Mouse (Mus musculus): ENCODE measurements around the gene Nexn. TPM values are rescaled to one million over a fixed set of nuclear protein-coding genes. Genes with fewer than 3 reads are reported as not detected.

Nexn gene
- polyA plus RNA-seq, 1 experiment from 2014 or later = 37.5 TPM

DNA sequence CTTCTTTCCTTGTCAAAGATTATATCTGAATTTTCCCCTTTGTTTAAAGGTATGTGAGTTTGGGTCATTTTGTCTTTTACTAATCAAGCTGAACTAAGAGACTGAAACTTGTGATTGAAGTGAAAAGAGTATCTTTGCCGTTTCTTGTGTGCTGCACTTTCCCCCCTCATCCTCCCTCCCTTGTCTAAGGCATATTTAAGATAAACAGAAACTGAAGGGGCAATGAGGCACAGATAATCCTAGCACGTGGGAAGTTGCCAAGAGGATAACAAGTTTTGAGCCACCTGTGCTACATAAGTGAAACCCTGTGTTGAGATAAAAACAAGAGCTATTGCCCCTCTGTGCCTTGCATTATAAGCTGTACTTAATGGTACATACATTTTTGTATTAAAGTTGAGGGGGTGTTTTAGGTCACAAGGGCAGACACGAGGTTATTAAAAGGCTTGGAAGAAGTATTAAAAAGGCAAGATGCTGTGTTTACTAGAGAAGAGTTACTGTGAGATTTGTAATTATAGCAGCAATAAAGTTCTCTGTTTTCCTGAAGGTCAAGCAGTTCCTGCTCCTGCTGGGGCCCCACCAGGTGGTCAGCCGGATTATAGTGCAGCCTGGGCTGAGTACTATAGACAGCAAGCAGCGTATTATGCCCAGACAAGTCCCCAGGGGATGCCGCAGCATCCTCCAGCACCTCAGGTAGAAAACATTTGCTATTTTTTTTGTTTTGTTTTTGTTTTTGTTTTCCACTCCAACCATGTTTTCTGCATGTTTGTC, 34.6 kb downstream of the Nexn start:
- ATAC-seq (ENCODE audit: insufficient read depth, low FRiP score, low read depth) = no peak; the same call in 1 of the 2 replicates
- H3K9ac ChIP-seq = no peak overlapping the region
- 54% methylated on average over 6 of the region's 6 CpGs for WGBS
- H3K4me3 ChIP-seq (replicated peaks) = no peak overlapping the region
- H3K4me2 ChIP-seq = no peak overlapping the region
- no peak overlapping the region for H3K27ac ChIP-seq
- H3K27me3 ChIP-seq (replicated peaks) = no peaks in the 10 kb centered on the region
- no peaks in the 10 kb centered on the region for H3K9me3 ChIP-seq
- H3K36me3 ChIP-seq = peaks cover 22% of the 10 kb centered on the region
- H3K4me1 ChIP-seq = no peaks in the 10 kb centered on the region

DNA sequence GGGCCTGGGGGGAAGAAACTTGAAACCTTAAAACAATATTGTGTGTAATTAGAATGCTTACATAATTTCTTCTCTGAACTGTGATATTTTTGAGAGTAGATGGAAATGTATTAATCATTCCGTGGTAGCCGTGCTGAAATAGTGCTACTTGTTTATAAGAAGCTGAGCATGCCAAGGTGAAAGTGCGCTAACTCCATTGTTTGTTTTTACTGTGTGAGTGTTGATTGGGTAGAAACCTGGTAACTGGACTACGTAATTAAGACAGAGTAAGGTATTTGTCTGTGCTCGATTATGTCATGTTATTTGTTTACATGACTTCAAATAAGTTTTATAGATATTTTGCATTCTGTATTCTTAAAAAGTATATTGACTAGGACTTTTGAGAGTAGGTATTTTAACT, 36.9 kb downstream of the Nexn start:
- no peak overlapping the region for H3K4me3 ChIP-seq (replicated peaks)
- WGBS = 78% methylated on average over 5 of the region's 5 CpGs
- H3K9me3 ChIP-seq = no peaks in the 10 kb centered on the region
- no peak overlapping the region for H3K27ac ChIP-seq
- H3K27me3 ChIP-seq (replicated peaks) = no peaks in the 10 kb centered on the region
- no peak overlapping the region for H3K9ac ChIP-seq
- no peak overlapping the region for H3K4me2 ChIP-seq
- ATAC-seq (ENCODE audit: insufficient read depth, low FRiP score, low read depth) = no peak
- peaks cover 38% of the 10 kb centered on the region for H3K36me3 ChIP-seq
- H3K4me1 ChIP-seq = no peaks in the 10 kb centered on the region

DNA sequence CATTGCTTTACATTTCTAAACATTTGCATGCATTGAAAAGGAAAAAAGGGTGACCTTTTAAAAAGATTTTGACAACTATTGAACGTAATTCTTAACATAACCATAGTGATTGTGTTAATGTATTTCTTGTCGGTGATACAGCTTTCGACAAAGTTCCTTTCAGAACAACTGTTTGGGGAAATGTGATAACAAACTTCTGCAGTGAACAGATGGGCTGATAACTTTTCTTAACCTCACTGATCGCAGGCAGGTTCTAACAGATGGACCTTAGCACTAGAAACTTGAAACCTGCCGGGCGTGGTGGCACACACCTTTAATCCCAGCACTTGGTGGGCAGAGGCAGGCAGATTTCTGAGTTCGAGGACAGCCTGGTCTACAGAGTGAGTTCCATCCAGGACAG, 37.3 kb downstream of the Nexn start:
- Histone ChIP-seq H3K27me3 (replicated peaks) (no peaks in the 10 kb centered on the region), H3K9ac (no peak overlapping the region), H3K9me3 (no peaks in the 10 kb centered on the region), H3K4me1 (no peaks in the 10 kb centered on the region), H3K27ac (no peak overlapping the region), H3K4me2 (no peak overlapping the region), H3K4me3 (replicated peaks) (no peak overlapping the region), H3K36me3 (peaks cover 42% of the 10 kb centered on the region)
- 88% methylated on average over 7 of the region's 7 CpGs for WGBS
- ATAC-seq (ENCODE audit: insufficient read depth, low FRiP score, low read depth) = no peak

DNA sequence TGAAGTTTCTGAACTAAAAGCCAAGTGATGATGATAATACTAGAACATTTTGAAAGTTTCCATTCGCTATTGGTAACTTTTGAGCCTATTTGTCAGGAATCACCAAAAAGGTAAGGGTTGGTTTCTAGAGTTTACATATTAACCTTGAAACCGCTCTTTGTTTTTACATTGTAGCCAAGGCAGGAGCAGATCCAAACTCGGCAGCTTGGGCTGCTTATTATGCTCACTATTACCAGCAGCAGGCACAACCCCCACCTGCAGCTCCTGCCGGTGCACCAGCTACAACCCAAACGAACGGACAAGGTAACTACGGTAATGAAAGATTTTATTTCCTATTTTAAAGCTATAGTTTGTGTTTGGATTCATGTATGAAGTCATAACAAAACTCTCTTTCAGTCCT, 40.2 kb downstream of the Nexn start:
- WGBS = 85% methylated on average over 7 of the region's 7 CpGs
- Histone ChIP-seq H3K4me2 (no peak overlapping the region), H3K4me3 (replicated peaks) (no peak overlapping the region), H3K27ac (no peak overlapping the region), H3K27me3 (replicated peaks) (no peaks in the 10 kb centered on the region), H3K36me3 (peaks cover 52% of the 10 kb centered on the region), H3K4me1 (no peaks in the 10 kb centered on the region), H3K9me3 (no peaks in the 10 kb centered on the region), H3K9ac (no peak overlapping the region)
- ATAC-seq (ENCODE audit: insufficient read depth, low FRiP score, low read depth) = no peak

DNA sequence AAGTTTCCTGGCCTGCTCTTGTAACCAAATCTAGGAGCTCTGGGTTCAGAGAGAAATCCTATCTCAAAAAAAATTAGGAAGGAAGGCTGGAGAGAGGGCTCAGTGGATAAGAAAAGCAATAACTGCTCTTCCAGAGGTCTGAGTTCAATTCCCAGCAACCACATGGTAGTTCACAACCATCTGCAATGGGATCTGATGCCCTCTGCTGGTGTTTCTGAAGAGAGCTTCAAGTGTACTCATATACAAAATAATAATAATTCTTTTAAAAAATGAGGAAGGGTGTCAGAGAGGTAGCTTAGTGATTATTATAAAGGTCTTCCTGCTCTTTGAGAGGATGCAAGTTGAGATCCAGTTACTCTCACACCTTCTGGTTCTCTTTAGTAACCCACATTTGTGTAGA, 41.2 kb downstream of the Nexn start:
- no peak overlapping the region for H3K27ac ChIP-seq
- ATAC-seq (ENCODE audit: insufficient read depth, low FRiP score, low read depth) = no peak
- no peak overlapping the region for H3K9ac ChIP-seq
- peaks cover 54% of the 10 kb centered on the region for H3K36me3 ChIP-seq
- no peak overlapping the region for H3K4me2 ChIP-seq
- H3K4me1 ChIP-seq = no peaks in the 10 kb centered on the region
- H3K9me3 ChIP-seq = no peaks in the 10 kb centered on the region
- H3K4me3 ChIP-seq (replicated peaks) = no peak overlapping the region
- no peaks in the 10 kb centered on the region for H3K27me3 ChIP-seq (replicated peaks)

DNA sequence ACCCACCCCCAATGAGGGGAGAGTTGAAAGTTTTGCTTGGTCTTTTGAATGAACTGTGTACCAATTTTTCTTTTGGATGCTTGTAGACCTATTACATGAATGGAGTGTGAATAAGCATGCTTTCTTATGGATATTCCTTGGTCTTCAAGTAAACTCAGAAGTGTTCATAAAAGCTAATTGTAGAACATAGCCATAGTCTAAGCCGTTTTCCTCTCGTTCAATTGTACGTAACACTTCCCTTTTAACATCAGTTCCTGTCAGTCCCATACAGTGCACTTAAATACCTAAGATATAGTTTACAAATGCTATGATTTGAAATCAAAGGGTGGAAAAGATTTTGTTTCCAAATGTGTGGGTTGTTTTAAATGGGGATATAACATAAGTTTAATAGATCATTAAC, 52.7 kb downstream of the Nexn start:
- Histone ChIP-seq H3K9me3 (no peaks in the 10 kb centered on the region), H3K4me2 (peak overlapping the region; percentile 81; the same call in 1 of the 2 replicates), H3K9ac (no peak overlapping the region), H3K4me1 (peaks cover 11% of the 10 kb centered on the region), H3K27ac (no peak overlapping the region), H3K36me3 (peaks cover 5% of the 10 kb centered on the region; the same call in 1 of the 2 replicates), H3K4me3 (replicated peaks) (no peak overlapping the region), H3K27me3 (replicated peaks) (no peaks in the 10 kb centered on the region)
- WGBS = 33% methylated on average over 3 of the region's 3 CpGs
- no peak for ATAC-seq (ENCODE audit: insufficient read depth, low FRiP score, low read depth)

DNA sequence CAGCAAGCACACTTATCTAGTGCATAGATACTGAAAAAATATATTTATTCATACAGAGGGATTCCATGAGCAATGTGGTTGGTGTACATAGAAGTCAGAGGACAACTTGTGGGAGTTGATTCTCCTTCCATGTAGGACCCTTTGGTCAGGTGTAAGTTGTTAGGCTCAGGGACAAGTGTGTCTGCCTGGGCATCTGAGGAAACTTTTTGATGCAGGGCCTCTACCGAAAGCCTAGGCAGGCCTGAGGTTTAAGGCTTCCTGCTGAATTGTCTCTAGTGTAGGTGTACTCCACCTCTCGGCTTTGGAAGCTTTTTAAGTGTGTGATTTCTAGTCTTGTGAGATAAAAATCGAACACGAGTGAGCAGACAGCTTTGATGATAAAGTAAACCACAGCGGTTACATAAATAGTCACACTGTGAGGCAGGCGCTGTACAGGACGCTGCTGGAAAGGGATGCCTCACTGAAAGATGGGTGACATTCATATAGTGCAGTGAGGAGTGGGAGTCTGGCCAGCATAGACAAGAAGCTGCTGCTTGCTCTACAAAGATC, 54.3 kb downstream of the Nexn start:
- Histone ChIP-seq H3K4me1 (peaks cover 11% of the 10 kb centered on the region), H3K9ac (peak overlapping the region; percentile 99), H3K4me2 (peak overlapping the region; percentile 81), H3K4me3 (replicated peaks) (peak overlapping the region; percentile 97), H3K27ac (peak overlapping the region; percentile 99; the same call in 1 of the 2 replicates), H3K9me3 (no peaks in the 10 kb centered on the region), H3K27me3 (replicated peaks) (no peaks in the 10 kb centered on the region), H3K36me3 (0 out of 2 replicates have a peak, but pooled peaks cover 5% of the 10 kb centered on the region)
- no peak for ATAC-seq (ENCODE audit: insufficient read depth, low FRiP score, low read depth)
- 2% methylated on average over 7 of the region's 7 CpGs for WGBS

DNA sequence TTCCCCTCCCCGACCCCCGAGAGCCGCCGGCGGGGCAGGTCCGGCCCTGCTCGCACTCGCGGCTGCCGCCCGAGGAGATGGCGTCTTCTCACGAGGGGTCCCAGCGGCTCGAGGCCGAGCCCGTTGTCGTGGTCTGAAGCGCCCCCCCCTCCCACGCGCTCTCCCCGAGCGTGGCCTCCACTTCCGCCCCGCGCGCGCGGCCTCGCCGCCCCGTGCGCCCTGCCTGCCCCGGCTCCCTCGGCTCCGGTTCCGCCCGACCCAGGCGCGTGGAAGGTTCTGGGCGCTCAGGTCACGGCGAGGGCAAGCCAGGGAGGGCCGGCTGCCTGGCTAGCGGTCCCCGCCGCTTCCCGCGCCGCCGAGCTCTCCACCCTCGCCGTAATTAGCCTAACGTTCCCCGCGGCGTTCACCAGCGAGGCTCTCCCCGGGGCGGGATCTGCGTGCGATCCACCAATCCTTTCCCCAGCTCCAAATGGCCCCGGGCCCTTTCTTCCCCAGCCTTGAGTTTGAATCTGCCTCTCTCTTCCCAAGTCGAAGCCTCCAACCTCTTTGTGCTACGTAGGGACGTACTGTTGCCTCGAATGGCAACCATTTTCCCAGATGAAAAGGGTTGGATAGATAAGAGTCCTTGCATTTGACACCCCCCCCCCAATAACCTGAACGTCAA, 55.3 kb downstream of the Nexn start:
- Histone ChIP-seq H3K36me3 (no peaks in the 10 kb centered on the region), H3K27me3 (replicated peaks) (no peaks in the 10 kb centered on the region), H3K4me3 (replicated peaks) (peak overlapping the region; percentile 97), H3K4me2 (peak overlapping the region; percentile 81), H3K9me3 (no peaks in the 10 kb centered on the region), H3K4me1 (peaks cover 11% of the 10 kb centered on the region), H3K27ac (peak overlapping the region; percentile 99), H3K9ac (peak overlapping the region; percentile 99)
- WGBS = under 1% methylated on average over 62 of the region's 68 CpGs
- ATAC-seq (ENCODE audit: insufficient read depth, low FRiP score, low read depth) = peak; percentile 36

DNA sequence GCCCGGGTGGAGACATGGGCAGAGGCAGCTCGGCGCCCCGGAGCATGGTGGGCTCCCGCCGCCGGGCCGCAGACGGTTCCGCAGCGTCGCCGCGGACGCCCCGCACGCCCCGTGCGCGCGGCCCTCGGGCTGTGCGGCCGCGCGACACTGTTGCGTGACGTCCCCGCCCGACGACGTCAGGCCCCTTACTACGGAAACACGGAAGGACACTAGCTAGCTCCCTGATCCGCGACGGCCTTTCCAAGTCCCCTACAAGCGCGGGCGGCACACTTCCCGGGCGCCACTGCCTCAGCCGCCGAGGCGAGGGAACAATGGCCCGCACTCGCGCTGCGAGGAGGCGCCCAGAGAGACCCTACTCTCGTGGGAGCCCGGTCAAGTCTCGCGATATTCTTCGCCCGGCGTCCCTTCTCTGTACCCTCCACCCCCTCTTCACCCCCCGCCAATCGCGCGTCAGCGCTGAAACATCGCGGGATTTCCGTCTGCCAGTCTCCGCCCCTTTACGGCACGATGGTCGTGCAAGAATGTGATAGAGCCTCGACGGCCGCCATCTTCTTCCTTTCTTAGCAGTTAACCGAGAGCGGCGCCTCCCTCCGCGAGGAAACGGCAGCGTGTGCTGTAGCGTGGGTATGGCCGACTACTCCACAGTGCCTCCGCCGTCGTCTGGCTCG, 56.0 kb downstream of the Nexn start, which contains the start of the genes Dnajb4 and Fubp1:
Gene Dnajb4 (minus strand): TSS at position 336 of the 668 bp plus-strand sequence.
Gene Fubp1 (plus strand): TSS at position 456 of the 668 bp plus-strand sequence.
- under 1% methylated on average over 85 of the region's 85 CpGs for WGBS
- H3K27me3 ChIP-seq (replicated peaks) = no peaks in the 10 kb centered on the region
- H3K4me3 ChIP-seq (replicated peaks) = peak within 1 kb of the TSS; percentile 97
- H3K36me3 ChIP-seq = no peaks in the 10 kb centered on the region
- peaks cover 11% of the 10 kb centered on the region for H3K4me1 ChIP-seq
- peak; percentile 97 for ATAC-seq (ENCODE audit: insufficient read depth, low FRiP score, low read depth)
- no peaks in the 10 kb centered on the region for H3K9me3 ChIP-seq
- peak within 1 kb of the TSS; percentile 99 for H3K27ac ChIP-seq
- peak within 1 kb of the TSS; percentile 81 for H3K4me2 ChIP-seq
- peak within 1 kb of the TSS; percentile 99 for H3K9ac ChIP-seq

DNA sequence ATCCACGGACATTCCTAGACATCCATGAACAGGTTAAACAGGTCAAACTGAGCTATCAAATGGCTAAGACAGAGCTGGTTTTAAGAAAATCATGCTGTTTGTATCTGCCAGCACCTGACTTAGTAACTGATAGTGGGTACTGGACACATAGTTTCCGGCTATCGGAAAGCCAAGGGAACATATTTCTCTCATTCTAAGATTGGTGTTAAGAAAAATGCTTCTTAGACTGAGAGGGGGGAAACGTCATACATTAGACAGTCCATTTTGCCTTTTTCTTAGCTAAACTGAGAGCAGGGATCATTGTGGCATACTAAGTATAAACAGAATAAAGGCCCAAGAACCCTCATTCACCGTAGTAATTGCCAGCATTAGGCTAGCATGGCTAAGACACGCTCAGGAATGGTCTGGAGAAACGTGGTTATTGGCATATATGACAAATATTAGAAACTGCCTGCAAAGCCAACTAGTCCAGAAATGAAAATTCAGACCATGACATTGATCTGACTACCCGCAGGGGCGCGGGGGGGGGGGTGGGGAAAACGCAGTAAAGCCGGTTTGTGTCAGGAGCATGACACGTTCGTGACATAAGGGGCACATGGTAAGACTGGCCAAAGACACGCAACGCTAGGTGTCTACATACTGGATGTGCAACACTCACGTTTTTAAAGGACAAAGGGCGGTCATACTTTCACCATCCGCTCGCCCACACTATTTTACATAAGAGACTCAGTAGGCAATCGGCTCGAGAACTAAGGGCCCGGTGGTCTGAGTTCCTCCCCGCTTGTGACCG, 56.8 kb downstream of the Nexn start:
- H3K9ac ChIP-seq = peak overlapping the region; percentile 97
- peaks cover 11% of the 10 kb centered on the region for H3K4me1 ChIP-seq
- peak overlapping the region; percentile 61 for H3K4me2 ChIP-seq
- ATAC-seq (ENCODE audit: insufficient read depth, low FRiP score, low read depth) = no peak; the same call in 1 of the 2 replicates
- H3K9me3 ChIP-seq = no peaks in the 10 kb centered on the region
- WGBS = 2% methylated on average over 25 of the region's 25 CpGs
- peak overlapping the region; percentile 97 for H3K4me3 ChIP-seq (replicated peaks)
- no peaks in the 10 kb centered on the region for H3K27me3 ChIP-seq (replicated peaks)
- H3K27ac ChIP-seq = peak overlapping the region; percentile 99
- no peaks in the 10 kb centered on the region for H3K36me3 ChIP-seq

Data from stomach, embryonic 15.5 days (tissue).